In the genomic region with DNA sequence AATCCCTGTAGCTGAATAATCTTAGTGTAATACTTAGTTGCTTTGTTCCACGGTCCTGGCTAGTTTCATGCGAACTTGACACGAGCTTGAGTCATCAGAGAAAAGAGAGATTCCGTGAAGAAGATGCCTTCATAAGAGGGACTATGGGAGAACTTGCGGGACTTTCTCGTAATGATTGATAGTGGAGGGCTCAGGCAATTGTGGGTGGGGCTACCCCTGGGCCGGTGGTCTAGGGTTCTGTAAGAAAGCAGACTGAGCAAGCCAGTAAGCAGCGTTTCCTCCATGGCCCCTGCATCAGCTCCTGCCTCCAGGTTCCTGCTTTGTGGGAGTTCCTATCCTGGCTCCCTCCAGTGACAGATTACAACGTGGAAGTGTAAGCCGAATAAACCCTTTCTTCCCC, we compare ENCODE assay signal across 7 mouse cellular contexts. TPM values are rescaled to one million over a fixed set of nuclear protein-coding genes. Genes with fewer than 3 reads are reported as not detected.
DNase-seq lines count a peak whose midpoint lies in the region; ATAC-seq lines count a peak whose summit lies in the region.

No protein-coding gene starts in this region.

- peak overlapping the region; percentile 24 for H3K27ac ChIP-seq in kidney, embryonic 15.5 days
- 0 out of 2 replicates have a peak overlapping the region, but pooled peaks have one; percentile 60 for H3K27ac ChIP-seq in embryonic facial prominence, embryonic 13.5 days
- H3K27ac ChIP-seq in hindbrain, embryonic 15.5 days (replicated peaks) = no peak overlapping the region
- H3K27ac ChIP-seq in midbrain, embryonic 16.5 days (ENCODE audit: low read length) = no peak overlapping the region

- no peaks in the 10 kb centered on the region for H3K36me3 ChIP-seq in kidney, embryonic 15.5 days
- H3K36me3 ChIP-seq in embryonic facial prominence, embryonic 13.5 days = 0 out of 2 replicates have a peak, but pooled peaks cover 3% of the 10 kb centered on the region
- no peaks in the 10 kb centered on the region for H3K36me3 ChIP-seq in hindbrain, embryonic 15.5 days
- no peaks in the 10 kb centered on the region for H3K36me3 ChIP-seq in midbrain, embryonic 16.5 days (ENCODE audit: control insufficient read depth, insufficient read depth, low read length)

- DNase-seq in kidney, postnatal 14 days = no peak
- no peak for DNase-seq in thymus, postnatal 25 days
- DNase-seq in ovary, postnatal 14 days (ENCODE audit: low spot score) = no peak

- H3K4me3 ChIP-seq in kidney, embryonic 15.5 days (replicated peaks) = peak overlapping the region; percentile 74
- 0 out of 2 replicates have a peak overlapping the region, but pooled peaks have one; percentile 61 for H3K4me3 ChIP-seq in embryonic facial prominence, embryonic 13.5 days
- H3K4me3 ChIP-seq in hindbrain, embryonic 15.5 days = peak overlapping the region; percentile 62
- H3K4me3 ChIP-seq in midbrain, embryonic 16.5 days (ENCODE audit: low read depth, low read length) = 0 out of 2 replicates have a peak overlapping the region, but pooled peaks have one; percentile 28

- no peak overlapping the region for H3K9ac ChIP-seq in kidney, embryonic 15.5 days
- H3K9ac ChIP-seq in embryonic facial prominence, embryonic 13.5 days = no peak overlapping the region
- H3K9ac ChIP-seq in hindbrain, embryonic 15.5 days = no peak overlapping the region
- H3K9ac ChIP-seq in midbrain, embryonic 16.5 days (ENCODE audit: low read depth, low read length) = no peak overlapping the region

- WGBS in kidney, embryonic 15.5 days = 22% methylated on average over 10 of the region's 10 CpGs
- WGBS in embryonic facial prominence, embryonic 13.5 days = 34% methylated on average over 10 of the region's 10 CpGs
- WGBS in hindbrain, embryonic 15.5 days = 25% methylated on average over 10 of the region's 10 CpGs
- 15% methylated on average over 10 of the region's 10 CpGs for WGBS in midbrain, embryonic 16.5 days

- H3K27me3 ChIP-seq in kidney, embryonic 15.5 days = no peaks in the 10 kb centered on the region
- peaks cover under 1% of the 10 kb centered on the region; the same call in 1 of the 2 replicates for H3K27me3 ChIP-seq in embryonic facial prominence, embryonic 13.5 days
- no peaks in the 10 kb centered on the region for H3K27me3 ChIP-seq in hindbrain, embryonic 15.5 days
- no peaks in the 10 kb centered on the region for H3K27me3 ChIP-seq in midbrain, embryonic 16.5 days (ENCODE audit: control insufficient read depth, insufficient read depth, low read depth, low read length)

- ATAC-seq in kidney, embryonic 15.5 days (replicated peaks; ENCODE audit: low FRiP score) = 0 out of 2 replicates have a peak, but pooled peaks have one; percentile 5
- no peak for ATAC-seq in embryonic facial prominence, embryonic 13.5 days (ENCODE audit: insufficient number of reproducible peaks, insufficient read depth, low FRiP score, low TSS enrichment, low read depth)
- no peak for ATAC-seq in hindbrain, embryonic 15.5 days (ENCODE audit: low FRiP score, low read depth)
- no peak for ATAC-seq in midbrain, embryonic 16.5 days

- H3K4me1 ChIP-seq in kidney, embryonic 15.5 days = peaks cover 17% of the 10 kb centered on the region
- H3K4me1 ChIP-seq in embryonic facial prominence, embryonic 13.5 days = peaks cover 17% of the 10 kb centered on the region
- H3K4me1 ChIP-seq in hindbrain, embryonic 15.5 days (replicated peaks) = peaks cover 32% of the 10 kb centered on the region
- H3K4me1 ChIP-seq in midbrain, embryonic 16.5 days (ENCODE audit: control insufficient read depth, insufficient read depth, low read length) = peaks cover 14% of the 10 kb centered on the region

- H3K4me2 ChIP-seq in kidney, embryonic 15.5 days = peak overlapping the region; percentile 75
- peak overlapping the region; percentile 74 for H3K4me2 ChIP-seq in embryonic facial prominence, embryonic 13.5 days
- H3K4me2 ChIP-seq in hindbrain, embryonic 15.5 days = peak overlapping the region; percentile 70
- peak overlapping the region; percentile 70 for H3K4me2 ChIP-seq in midbrain, embryonic 16.5 days (ENCODE audit: low read length)

- no peaks in the 10 kb centered on the region for H3K9me3 ChIP-seq in kidney, embryonic 15.5 days (replicated peaks)
- H3K9me3 ChIP-seq in embryonic facial prominence, embryonic 13.5 days = no peaks in the 10 kb centered on the region
- no peaks in the 10 kb centered on the region for H3K9me3 ChIP-seq in hindbrain, embryonic 15.5 days
- no peaks in the 10 kb centered on the region for H3K9me3 ChIP-seq in midbrain, embryonic 16.5 days (replicated peaks; ENCODE audit: control insufficient read depth, low read length, poor library complexity, severe bottlenecking)

RNA-seq across cellular contexts. Expression of a gene that starts 0.8 kb away (rescaled TPM):
- polyA plus RNA-seq in kidney, embryonic 15.5 days (2015; fragmentation: Nextera tagmentation; extraction: Ambion mirVana) = 5.7 and 6.0 TPM in 2 replicates
- polyA plus RNA-seq in embryonic facial prominence, embryonic 13.5 days (2015; fragmentation: Nextera tagmentation; extraction: Ambion mirVana) = 6.6 and 7.4 TPM in 2 replicates
- polyA plus RNA-seq in hindbrain, embryonic 15.5 days (2015; fragmentation: Nextera tagmentation; extraction: Ambion mirVana) = 4.2 and 4.8 TPM in 2 replicates
- 5.3 and 6.9 TPM in 2 replicates for polyA plus RNA-seq in midbrain, embryonic 16.5 days (2015; fragmentation: Nextera tagmentation; extraction: Ambion mirVana)

RNA-seq across cellular contexts. Expression of a gene that starts 7.7 kb away (rescaled TPM):
- polyA plus RNA-seq in kidney, embryonic 15.5 days (2015; fragmentation: Nextera tagmentation; extraction: Ambion mirVana) = 2.6 and 2.9 TPM in 2 replicates
- polyA plus RNA-seq in embryonic facial prominence, embryonic 13.5 days (2015; fragmentation: Nextera tagmentation; extraction: Ambion mirVana) = 0.87 and 1.5 TPM in 2 replicates
- 1.5 and 2.0 TPM in 2 replicates for polyA plus RNA-seq in hindbrain, embryonic 15.5 days (2015; fragmentation: Nextera tagmentation; extraction: Ambion mirVana)
- polyA plus RNA-seq in midbrain, embryonic 16.5 days (2015; fragmentation: Nextera tagmentation; extraction: Ambion mirVana) = 1.9 and 4.1 TPM in 2 replicates

RNA-seq across cellular contexts. Expression of a gene that starts 43.8 kb away (rescaled TPM):
- polyA plus RNA-seq in kidney, embryonic 15.5 days (2015; fragmentation: Nextera tagmentation; extraction: Ambion mirVana) = 40.3 and 45.5 TPM in 2 replicates
- polyA plus RNA-seq in embryonic facial prominence, embryonic 13.5 days (2015; fragmentation: Nextera tagmentation; extraction: Ambion mirVana) = 17.8 and 27.5 TPM in 2 replicates
- 67.0 and 71.5 TPM in 2 replicates for polyA plus RNA-seq in hindbrain, embryonic 15.5 days (2015; fragmentation: Nextera tagmentation; extraction: Ambion mirVana)
- 19.5 and 22.6 TPM in 2 replicates for polyA plus RNA-seq in midbrain, embryonic 16.5 days (2015; fragmentation: Nextera tagmentation; extraction: Ambion mirVana)

Comparison
In these comparisons a context has a peak if more than half of its experiments do, and no peak if none do; other contexts are left out.
1. H3K27ac ChIP-seq: peak in kidney, embryonic 15.5 days (single experiment) and embryonic facial prominence, embryonic 13.5 days (single experiment); none in hindbrain, embryonic 15.5 days (single experiment) and midbrain, embryonic 16.5 days (single experiment).
2. Peak in every context shown above with its lines, with median percentiles within 50 percentile points of each other: H3K4me2 ChIP-seq and H3K4me3 ChIP-seq.